Mouse (Mus musculus) layer of hippocampus, postnatal 36 days (tissue): ENCODE results near the gene Tnp2. TPM values are rescaled to one million over a fixed set of nuclear protein-coding genes. Genes with fewer than 3 reads are reported as not detected.

Source experiments
- DNase-seq, 2 experiments: peaks; one replicate each; pipeline ENCODE4 v3.0.0; 2022
- total RNA-seq, 2 experiments: library from RNA; stranded (reverse); gene quantifications; 2 replicates each; pipeline ENCODE4 v1.2.3; 2021

Tnp2 gene
- total RNA-seq, 2 experiments from 2014 or later, result not detected

DNA sequence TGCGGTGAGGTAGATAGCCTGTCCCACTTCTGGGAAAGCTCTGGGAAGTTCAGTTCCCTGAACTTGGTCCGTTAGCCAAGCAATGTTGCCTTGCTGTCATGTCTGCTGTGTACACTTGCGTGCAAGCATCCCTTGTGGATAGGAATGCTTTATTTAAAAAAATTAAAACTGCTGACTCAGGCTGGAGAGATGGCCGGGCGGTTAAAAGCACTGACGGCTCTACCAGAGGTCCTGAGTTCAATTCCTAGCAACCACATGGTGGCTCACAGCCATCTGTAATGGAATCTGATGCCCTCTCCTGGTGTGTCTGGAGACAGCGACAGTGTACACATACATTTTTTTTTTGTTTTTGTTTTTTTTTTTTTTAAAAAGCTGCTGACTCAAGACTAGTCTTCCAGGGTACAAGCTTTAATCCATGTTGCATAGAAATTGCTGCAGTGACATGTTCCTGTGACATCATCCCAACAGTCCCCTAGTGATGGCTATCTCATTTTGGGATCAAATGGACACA, 857 bp downstream of the Tnp2 start:
- no peak for DNase-seq

DNA sequence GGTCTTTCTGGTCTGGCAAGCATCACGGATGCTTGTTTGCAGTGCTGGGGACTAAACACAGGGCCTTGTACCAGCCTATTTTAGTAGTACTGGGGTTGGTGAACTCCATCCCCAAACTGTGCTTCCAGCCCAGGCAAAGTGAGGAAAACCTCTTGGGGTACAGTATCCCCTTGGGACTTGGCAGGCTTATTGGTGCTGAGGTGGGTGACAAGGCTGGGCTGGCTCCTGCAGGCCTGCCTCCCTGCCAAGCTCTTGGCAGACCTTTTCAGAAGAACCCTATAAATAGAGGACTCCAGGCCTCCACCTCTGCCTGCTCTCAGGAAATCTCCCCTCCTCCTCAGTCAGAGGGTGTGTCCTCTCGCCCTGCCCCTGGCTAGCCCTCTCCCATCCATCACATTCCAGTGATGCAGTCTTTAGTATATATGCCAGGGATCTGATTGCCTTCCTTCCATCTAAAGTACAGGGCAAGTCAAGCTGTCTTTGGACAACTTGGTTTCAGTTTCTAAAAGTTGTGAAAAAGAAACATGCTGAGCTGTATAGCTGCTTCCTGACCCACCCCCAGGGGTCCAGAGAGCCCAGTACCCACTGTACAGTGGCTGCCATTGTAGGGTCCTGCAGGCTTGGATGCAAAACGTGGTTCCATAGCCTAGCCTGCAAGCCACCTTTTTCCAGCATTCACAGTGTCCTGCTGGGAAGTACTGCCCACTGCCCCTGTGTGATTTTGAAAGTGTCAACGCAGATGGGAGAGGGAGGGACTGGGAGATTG, 1.5 kb downstream of the Tnp2 start:
- no peak for DNase-seq

DNA sequence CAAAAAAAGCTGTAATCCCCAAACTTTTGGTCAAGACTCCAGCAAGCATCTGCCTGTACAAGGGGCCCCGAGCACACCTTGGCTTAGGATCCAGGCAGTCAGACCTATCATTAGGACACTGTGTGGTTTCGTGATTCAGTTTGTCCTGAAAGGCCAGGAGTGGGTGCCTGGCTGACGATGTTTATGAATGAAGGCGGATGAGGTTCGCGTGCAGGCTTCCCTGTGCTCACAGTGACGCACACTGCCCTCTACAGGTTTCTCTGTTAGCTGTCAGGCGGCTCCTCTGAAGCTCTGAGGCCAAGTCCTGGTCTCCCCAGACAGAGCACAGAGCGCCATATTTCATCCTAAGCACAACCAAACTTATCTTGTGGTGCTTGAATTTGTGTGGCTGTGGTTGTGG, 2.2 kb downstream of the Tnp2 start:
- peak; percentile 70 to 74 for DNase-seq

DNA sequence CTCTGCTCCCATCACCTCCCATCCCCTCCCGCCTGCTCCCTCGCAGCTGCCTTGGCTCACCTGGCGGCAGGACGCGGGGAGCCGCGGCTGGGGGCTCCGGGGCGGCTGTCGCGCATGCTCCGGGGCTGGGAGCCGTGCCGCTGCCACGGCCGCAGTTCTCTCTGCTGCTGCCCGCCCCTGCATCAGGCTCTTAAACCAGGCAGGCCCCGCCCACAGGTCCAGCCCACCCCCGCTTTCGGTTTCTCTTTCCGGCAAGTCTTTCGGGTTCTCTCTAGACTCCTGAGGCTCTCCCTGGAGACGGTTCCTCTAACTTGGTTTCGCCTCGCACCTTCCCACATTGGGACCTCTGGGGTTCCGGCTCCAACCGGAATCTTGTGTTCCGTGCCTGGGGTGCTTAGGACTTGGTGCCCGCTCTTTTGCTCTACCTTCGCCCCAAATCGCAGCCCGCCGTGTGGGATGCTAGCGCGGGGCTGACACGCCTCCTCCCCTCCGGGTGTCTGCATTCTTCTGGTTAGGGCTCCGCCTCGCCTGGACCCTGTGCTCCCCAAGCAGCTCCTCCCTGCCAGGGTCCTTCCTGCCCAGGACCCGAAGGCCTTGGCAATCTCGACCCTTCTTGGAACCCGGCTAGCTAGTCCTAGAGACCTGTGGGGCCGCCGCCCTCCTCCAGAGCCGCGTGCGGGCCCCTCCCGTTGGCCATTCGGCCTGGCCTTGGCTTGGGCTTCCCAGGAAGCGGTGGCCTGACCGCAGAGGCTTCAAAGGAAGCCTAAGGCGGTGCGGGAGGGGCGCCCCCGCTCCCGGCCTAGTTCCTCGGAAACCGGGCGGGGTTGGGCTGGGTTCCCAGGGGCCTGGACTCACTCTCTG, 2.9 kb downstream of the Tnp2 start, which contains the start of gene Socs1:
Gene Socs1, minus strand, starts transcription at position 166 of the 861 bp plus-strand sequence.
- peak; percentile 73 to 74 for DNase-seq

DNA sequence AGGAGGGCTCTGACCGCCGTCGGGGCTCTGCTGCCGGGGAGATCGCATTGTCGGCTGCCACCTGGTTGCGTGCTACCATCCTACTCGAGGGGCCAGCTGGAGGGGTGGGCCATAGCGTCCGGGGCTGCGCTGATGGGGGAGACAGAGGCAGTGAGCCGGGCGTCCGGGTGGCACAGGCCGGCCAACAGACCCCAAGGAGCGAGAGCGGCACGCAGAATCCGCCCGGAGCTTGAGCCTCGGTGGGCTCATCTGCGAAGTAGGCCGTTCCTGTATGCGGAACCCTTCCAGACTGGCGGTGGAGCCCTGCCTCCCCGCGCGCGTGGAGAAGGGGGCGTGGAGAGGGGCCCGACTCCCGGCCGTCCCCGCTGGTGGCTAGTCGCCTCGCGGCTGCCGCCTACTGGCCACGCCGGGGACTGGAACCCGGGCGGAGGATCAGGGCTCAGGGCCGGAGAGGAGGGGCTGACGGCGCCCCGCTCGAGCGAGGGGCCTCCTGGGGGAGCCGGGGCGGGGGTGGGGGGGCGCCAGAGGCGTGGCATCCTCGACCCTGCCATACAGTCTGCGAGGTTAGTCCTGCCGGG, 3.6 kb downstream of the Tnp2 start:
- DNase-seq, result peak; percentile 84 to 85

DNA sequence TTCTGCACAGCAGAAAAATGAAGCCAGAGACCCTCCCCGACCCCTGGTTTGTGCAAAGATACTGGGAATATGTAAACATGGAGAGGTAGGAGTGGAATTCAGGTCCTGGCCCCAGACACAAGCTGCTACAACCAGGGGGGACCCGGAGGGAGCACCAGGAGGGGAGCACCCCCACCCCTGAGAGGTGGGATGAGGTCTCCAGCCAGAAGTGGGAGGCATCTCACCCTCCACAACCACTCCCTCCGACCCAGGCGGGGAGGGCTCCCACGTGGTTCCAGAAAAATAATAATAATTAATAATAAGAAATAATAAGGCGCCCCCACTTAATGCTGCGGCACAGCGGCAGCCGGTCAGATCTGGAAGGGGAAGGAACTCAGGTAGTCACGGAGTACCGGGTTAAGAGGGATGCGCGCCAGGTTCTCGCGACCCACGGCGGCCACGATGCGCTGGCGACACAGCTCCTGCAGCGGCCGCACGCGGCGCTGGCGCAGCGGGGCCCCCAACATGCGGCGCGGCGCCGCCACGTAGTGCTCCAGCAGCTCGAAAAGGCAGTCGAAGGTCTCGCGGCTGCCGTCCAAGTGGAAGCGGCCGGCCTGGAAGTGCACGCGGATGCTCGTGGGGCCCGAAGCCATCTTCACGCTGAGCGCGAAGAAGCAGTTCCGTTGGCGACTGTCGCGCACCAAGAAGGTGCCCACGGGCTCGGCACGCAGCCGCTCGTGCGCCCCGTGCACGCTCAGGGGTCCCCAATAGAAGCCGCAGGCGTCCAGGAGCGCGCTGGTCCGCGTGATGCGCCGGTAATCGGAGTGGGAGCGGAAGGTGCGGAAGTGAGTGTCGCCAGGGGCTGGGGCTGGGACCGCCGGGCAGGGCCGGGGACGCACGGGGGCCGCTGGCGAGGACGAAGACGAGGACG, 4.3 kb downstream of the Tnp2 start:
- no peak for DNase-seq

- no peak for DNase-seq
Observed at GRCm38 (mm10) chr16:10783451-10783850, 5.0 kb downstream of the Tnp2 start.

DNA sequence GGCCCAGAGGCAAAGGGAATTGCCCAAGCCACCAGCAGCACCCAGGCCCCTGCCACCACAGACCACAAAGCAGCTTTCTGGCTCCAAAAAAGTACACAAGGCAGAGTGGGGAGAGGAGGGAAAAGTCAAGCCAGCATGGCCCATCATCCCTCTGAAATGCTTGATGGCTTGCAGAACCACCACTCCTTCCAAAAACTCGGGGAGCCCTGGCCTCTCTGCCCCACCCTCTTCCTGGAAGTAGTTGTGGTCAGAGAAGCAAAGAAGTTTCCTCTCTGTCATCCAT, 5.4 kb downstream of the Tnp2 start:
- no peak for DNase-seq

DNA sequence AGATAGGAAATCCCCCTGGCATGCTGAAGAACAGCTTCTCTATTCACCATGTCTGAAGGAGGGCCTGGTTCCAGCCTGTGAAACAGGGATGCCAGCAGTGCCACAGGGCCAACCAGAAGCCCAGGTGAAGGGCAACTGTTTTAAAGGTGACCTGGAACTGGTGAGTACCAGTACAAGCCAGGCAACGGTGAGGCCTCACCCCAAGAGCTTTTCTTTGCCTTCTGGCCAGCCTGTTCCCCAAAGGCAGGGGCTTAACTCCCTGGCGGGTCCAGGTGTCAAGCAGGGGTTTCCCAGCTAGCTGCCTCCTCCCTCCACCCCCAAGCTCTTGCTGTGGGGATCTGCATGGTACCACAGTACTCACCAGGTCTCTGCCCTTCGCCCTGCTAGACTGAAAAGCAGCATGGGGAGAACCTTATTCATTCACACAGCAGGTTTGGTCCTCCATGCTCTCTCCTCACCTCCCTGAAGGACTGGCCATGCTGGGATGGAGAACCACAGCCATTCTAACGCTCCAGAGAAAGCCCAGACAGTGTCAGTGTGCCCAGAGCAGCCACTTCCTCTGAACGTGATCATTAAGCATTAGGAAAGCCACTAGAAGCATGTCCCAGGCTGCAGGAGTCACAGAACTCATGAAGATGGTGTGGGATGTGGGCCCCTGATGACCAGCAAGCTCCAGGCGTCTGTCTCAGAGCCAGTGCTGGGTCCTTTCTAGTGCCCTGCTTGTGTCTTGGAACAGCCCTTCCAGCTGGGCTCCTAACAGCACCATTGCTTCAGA, 5.9 kb downstream of the Tnp2 start:
- no peak for DNase-seq

DNA sequence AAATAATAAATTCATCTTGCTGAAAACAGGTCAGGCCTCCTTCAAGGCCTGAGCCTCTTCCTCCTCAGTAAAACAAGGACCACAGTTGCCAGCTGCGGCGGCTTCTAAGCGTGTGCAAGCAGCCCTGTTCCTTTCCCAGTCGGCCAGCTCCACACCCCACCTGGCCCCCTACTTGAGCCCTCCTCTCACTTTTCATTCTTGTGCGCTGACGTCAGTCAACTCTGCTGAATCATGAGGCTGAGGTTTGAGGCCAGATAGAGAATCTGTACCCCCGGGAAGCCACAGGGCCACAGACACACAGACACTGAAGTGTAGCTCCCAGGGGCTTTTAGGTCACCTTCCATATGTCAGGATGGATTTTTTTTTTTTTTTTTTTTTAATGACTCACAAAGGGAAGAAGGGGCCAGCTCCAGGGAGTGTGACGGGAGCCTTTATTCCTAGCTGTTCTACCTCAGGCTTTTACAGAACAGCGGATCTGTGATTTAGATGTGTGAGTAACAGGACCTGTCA, 6.5 kb downstream of the Tnp2 start:
- no peak for DNase-seq

- no peak for DNase-seq
Observed at GRCm38 (mm10) chr16:10780631-10781120, 7.8 kb downstream of the Tnp2 start.

- no peak for DNase-seq
Observed at GRCm38 (mm10) chr16:10777579-10778160, 10.8 kb downstream of the Tnp2 start.

- DNase-seq, result no peak
Observed at GRCm38 (mm10) chr16:10776322-10776721, 12.1 kb downstream of the Tnp2 start.

DNA sequence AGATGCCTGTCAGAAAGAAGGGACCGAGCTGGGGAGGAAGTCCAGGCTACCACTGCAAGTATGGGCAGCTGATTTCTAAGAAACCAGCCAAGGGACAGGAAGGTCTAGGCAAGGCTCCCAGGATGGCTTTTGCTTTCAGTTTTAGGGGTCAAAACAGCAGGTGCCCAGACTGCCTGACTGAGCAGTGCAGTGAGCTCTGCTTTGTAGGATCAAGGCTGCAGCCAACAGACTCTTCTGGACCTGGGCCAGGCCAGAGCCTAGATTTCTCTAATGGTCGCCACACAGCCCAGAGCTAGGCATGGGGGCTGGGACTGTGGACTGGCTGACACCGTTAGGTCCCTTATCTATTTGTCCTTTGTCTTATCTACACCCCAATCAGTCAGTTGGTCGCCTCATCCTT, 13.7 kb downstream of the Tnp2 start:
- no peak for DNase-seq

- DNase-seq, result no peak
Observed at GRCm38 (mm10) chr16:10773543-10773942, 14.9 kb downstream of the Tnp2 start.

GRCm38 (mm10) chr16:10771769-10772510, 16.5 kb downstream of the Tnp2 start:
- DNase-seq, result no peak

GRCm38 (mm10) chr16:10770531-10771325, 17.7 kb downstream of the Tnp2 start:
- no peak for DNase-seq

- no peak for DNase-seq
Observed at GRCm38 (mm10) chr16:10769661-10770060, 18.8 kb downstream of the Tnp2 start.

GRCm38 (mm10) chr16:10768821-10769220, 19.6 kb downstream of the Tnp2 start:
- DNase-seq, result no peak
